Mouse (Mus musculus) liver, embryonic 16.5 days (tissue): ENCODE data around the gene Mrpl21. TPM values are rescaled to one million over a fixed set of nuclear protein-coding genes. Genes with fewer than 3 reads are reported as not detected.

Experiments used
- ATAC-seq: fragments of 200-750 bp; cut with Nextera tagmentation; 2 replicates; pipeline ENCODE4 v1.8.0; 2017; ENCODE audit warnings: low read depth, mild to moderate bottlenecking, moderate number of reproducible peaks, moderate library complexity
- H3K27ac ChIP-seq: fragments of 300-500 bp; sonication (generic); 2 replicates; pipeline ENCODE4 v1.5.1; 2014; ENCODE audit warnings: mild to moderate bottlenecking, low read length
- H3K27me3 ChIP-seq: fragments of 300-500 bp; sonication (generic); 2 replicates; pipeline ENCODE4 v1.6.1; 2014; ENCODE audit warnings: low read depth, low read length, mixed read lengths; ENCODE audit not compliant: control insufficient read depth, insufficient read depth
- H3K36me3 ChIP-seq: fragments of 300-500 bp; sonication (generic); 2 replicates; pipeline ENCODE4 v1.6.1; 2014; ENCODE audit warnings: mild to moderate bottlenecking; ENCODE audit not compliant: control insufficient read depth, insufficient read depth
- H3K4me1 ChIP-seq: fragments of 300-500 bp; sonication (generic); 2 replicates; pipeline ENCODE4 v1.6.1; 2014; ENCODE audit warnings: low read depth, low read length, mixed read lengths; ENCODE audit not compliant: control insufficient read depth
- H3K4me2 ChIP-seq: fragments of 300-500 bp; sonication (generic); 2 replicates; pipeline ENCODE4 v1.6.1; 2014; ENCODE audit warnings: low read depth, low read length, mixed read lengths
- H3K4me3 ChIP-seq: fragments of 300-500 bp; sonication (generic); 2 replicates; pipeline ENCODE4 v1.5.1; 2014; ENCODE audit warnings: low read depth, mild to moderate bottlenecking, low read length
- H3K9ac ChIP-seq: fragments of 300-500 bp; sonication (generic); 2 replicates; pipeline ENCODE4 v1.6.1; 2014; ENCODE audit warnings: low read depth, low read length
- H3K9me3 ChIP-seq: fragments of 300-500 bp; sonication (generic); replicated peaks from 2 replicates; pipeline ENCODE4 v1.6.1; 2016; ENCODE audit warnings: low read length; ENCODE audit not compliant: control insufficient read depth
- WGBS: fragments of 180-500 bp; shearing (Covaris S2); extraction: QIAGEN DNeasy Blood & Tissue Kit; methylation state at CpG from one replicate; pipeline ENCODE4 v1.1.7; 2014; ENCODE audit not compliant: insufficient replicate concordance; 5-methylcytosine and 5-hydroxymethylcytosine counted together
- polyA plus RNA-seq: library from polyadenylated mRNA; unstranded; fragments of >200 nt; fragmentation: Nextera tagmentation; extraction: Ambion mirVana; gene quantifications from 2 replicates; pipeline ENCODE4 v1.2.1, GENCODE M21; 2015

Mrpl21 gene
- polyA plus RNA-seq, 1 experiment from 2014 or later: 45.4 TPM

DNA sequence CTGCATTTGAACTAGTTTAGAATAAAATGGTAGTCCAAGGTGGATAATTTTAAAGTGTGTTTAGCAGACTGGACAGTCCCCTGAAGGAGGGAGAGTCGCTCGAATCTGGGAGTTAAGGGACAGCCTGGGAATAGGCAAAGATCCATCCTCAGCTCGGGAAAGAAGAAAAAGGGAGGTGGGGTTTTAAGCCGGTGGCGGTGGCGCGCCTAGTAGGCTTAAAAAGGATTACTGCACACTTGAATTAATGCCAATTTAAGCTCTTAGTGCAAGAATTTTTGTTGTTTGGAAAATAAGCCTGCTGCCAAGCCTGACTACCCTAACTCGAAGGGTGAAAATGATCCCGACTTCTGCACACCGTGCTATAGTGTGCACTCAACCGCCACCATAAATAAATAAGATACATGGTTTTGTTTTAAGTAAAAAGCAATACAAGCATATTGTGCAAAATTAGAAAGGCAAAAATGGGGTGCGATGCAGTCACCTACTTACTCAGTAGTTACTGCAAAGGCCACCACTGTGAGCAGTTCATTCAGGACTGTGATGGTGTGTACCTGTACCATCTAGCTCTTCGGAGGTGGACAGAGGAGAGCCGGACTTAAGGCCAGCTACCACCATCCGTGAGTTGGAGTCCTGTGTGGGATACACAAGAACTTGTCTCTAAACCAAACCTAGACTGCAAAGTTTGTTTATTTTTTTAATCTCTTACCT, 43.2 kb downstream of the Mrpl21 start:
- Histone ChIP-seq H3K9ac (peak overlapping the region; percentile 33), H3K4me2 (peak overlapping the region; percentile 99), H3K27me3 (no peaks in the 10 kb centered on the region), H3K27ac (peak overlapping the region; percentile 68), H3K4me1 (peaks cover 63% of the 10 kb centered on the region), H3K9me3 (no peaks in the 10 kb centered on the region), H3K4me3 (peak overlapping the region; percentile 61), H3K36me3 (no peaks in the 10 kb centered on the region)
- ATAC-seq: no peak
- WGBS: 40% methylated on average over 15 of the region's 15 CpGs

DNA sequence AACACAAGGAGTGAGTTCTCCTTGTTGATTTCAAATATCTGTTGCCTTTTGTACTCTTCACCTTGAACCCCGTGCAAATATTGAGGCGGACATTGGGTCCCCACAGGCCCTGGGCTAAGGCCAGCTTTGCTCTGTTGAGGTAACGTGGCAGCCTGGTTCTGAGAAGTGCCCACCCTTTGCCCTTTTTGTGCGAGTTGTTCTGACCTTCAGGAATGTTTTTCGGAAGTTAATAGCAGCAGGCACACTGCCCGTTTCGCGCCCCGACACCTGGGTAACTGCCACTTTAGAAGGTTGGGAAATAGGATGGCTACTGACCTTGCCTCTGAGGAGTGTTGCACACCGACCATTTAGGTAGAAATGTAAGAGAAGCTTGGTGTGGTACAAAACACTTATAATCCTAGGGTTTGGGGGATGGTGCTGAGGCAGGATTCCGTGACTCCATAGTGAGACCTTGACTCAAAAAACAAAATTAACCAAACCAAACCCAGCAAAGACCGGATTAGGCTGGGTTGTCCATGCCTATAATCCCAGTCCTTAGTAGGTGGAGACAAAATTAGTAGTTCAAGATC, 43.9 kb downstream of the Mrpl21 start:
- 76% methylated on average over 12 of the region's 12 CpGs for WGBS
- no peaks in the 10 kb centered on the region for H3K36me3 ChIP-seq
- H3K4me1 ChIP-seq: peaks cover 60% of the 10 kb centered on the region
- H3K27ac ChIP-seq: no peak overlapping the region
- no peak overlapping the region for H3K4me3 ChIP-seq
- H3K4me2 ChIP-seq: 0 out of 2 replicates have a peak overlapping the region, but pooled peaks have one; percentile 99
- H3K27me3 ChIP-seq: no peaks in the 10 kb centered on the region
- H3K9ac ChIP-seq: no peak overlapping the region
- no peak for ATAC-seq
- H3K9me3 ChIP-seq: no peaks in the 10 kb centered on the region

DNA sequence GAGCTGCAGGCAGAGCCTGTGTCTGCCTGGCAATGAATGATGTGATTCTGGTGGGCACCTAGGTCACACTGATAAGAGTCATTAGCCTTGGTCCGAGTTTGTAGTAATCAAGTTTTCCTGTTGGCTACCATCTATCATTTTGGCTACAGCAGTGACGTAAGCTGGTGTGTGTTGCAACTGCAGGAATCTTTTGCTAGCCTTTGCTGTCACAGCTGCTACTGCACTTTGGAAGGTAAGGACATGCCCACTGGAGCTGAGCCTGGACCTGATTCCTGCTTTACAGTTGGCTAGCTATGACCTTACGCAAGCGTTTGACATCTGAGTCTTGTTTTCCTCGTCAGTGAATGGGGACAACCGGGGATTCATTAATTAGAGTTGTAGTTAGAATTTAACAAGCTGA, 50.5 kb downstream of the Mrpl21 start:
- Histone ChIP-seq H3K9me3 (no peaks in the 10 kb centered on the region), H3K9ac (no peak overlapping the region), H3K36me3 (no peaks in the 10 kb centered on the region), H3K4me2 (no peak overlapping the region), H3K4me1 (peaks cover 32% of the 10 kb centered on the region), H3K27ac (peak overlapping the region; percentile 24; the same call in 1 of the 2 replicates), H3K27me3 (no peaks in the 10 kb centered on the region), H3K4me3 (no peak overlapping the region)
- 45% methylated on average over 6 of the region's 6 CpGs for WGBS
- peak; percentile 60 for ATAC-seq

DNA sequence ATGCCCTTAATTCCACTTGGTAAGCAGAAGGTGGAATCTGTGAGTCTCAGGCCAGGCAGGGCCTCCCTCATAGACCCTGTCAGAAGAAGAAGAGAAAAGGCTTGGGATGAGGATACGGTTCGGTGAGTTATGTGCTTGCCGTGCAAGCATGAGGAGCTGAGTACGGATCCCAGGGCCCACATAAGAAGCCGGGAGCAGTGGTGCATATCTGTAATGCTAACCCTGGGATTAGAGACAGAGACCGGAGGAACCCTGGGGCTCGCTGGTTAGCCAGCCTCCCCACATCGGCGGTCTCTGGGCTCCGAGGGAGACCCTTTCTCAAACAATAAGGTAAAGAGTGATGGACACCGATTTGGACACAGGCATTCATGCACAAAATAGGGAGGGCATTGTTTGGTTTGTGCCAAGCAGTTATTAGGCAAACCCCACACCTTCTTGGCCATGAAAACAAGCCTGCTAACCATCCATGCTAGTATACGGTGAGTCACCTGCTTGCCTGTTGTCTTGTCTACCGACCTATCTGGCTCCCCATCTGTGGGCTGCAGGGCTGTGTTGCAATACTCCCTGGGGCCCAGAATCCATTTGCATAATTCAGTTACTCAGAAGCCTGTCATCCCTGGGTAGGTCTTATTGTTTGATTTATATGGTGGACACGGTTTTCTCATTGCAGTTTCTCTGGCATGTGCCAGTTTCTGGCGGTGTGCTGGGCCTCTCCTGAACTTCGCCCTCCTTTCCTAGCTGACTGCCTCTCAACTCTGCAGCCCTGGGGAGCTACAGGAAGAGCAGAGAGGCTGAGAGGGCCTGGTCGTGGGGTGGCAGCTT, 51.2 kb downstream of the Mrpl21 start:
- 48% methylated on average over 17 of the region's 17 CpGs for WGBS
- H3K36me3 ChIP-seq: no peaks in the 10 kb centered on the region
- H3K4me3 ChIP-seq: no peak overlapping the region
- peak; percentile 63 for ATAC-seq
- H3K9me3 ChIP-seq: no peaks in the 10 kb centered on the region
- no peak overlapping the region for H3K9ac ChIP-seq
- peaks cover 25% of the 10 kb centered on the region for H3K4me1 ChIP-seq
- no peaks in the 10 kb centered on the region for H3K27me3 ChIP-seq
- H3K4me2 ChIP-seq: peak overlapping the region; percentile 14; the same call in 1 of the 2 replicates
- H3K27ac ChIP-seq: peak overlapping the region; percentile 40

DNA sequence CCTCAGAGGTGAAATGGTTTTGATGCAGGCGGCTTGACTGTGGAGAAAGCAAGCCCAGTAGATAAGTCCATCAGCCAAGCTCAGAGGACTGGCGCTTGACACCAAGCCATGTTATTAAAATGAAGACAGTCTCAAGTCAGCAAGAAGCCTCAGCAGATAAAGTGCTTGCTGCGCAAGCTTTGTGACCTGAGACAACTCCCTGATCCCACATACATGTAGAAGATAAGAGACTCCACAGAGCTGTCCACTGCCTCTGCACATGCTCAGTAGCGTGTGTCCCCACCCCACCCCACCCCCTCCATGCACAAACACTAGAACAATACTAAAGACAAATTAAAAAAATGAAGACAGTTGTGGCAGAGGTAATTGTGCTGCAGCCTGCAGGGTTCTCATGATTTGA, 51.8 kb downstream of the Mrpl21 start:
- 34% methylated on average over 4 of the region's 4 CpGs for WGBS
- no peak overlapping the region for H3K4me3 ChIP-seq
- H3K9me3 ChIP-seq: no peaks in the 10 kb centered on the region
- H3K36me3 ChIP-seq: no peaks in the 10 kb centered on the region
- peak overlapping the region; percentile 40 for H3K27ac ChIP-seq
- no peaks in the 10 kb centered on the region for H3K27me3 ChIP-seq
- H3K4me1 ChIP-seq: peaks cover 23% of the 10 kb centered on the region
- ATAC-seq: peak; percentile 69
- 0 out of 2 replicates have a peak overlapping the region, but pooled peaks have one; percentile 14 for H3K4me2 ChIP-seq
- no peak overlapping the region for H3K9ac ChIP-seq

DNA sequence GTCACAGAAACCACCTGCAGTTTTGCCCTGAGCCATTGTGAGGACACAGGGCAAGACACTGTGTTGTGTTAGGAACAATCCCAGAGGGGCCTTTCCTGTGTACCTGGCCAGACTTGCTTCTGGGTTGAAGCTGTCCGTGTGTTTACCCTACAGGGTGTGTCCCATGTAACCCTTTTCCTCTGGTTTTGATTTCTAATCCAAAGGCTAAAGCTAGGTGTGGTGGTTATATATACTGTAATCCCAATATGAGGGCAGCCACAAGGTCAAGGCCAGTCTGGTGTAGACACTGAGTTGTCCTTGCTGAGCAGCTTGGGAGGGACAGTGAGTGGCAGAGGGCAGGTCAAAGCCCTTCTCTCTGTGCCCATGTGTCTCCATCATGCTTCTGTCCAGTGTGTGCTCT, 53.2 kb downstream of the Mrpl21 start:
- no peak for ATAC-seq
- Histone ChIP-seq H3K4me3 (no peak overlapping the region), H3K27me3 (no peaks in the 10 kb centered on the region), H3K27ac (no peak overlapping the region), H3K4me2 (no peak overlapping the region), H3K36me3 (no peaks in the 10 kb centered on the region), H3K9me3 (no peaks in the 10 kb centered on the region), H3K9ac (no peak overlapping the region), H3K4me1 (peaks cover 23% of the 10 kb centered on the region)
- WGBS: 52% methylated on average over 1 of the region's 1 CpGs

DNA sequence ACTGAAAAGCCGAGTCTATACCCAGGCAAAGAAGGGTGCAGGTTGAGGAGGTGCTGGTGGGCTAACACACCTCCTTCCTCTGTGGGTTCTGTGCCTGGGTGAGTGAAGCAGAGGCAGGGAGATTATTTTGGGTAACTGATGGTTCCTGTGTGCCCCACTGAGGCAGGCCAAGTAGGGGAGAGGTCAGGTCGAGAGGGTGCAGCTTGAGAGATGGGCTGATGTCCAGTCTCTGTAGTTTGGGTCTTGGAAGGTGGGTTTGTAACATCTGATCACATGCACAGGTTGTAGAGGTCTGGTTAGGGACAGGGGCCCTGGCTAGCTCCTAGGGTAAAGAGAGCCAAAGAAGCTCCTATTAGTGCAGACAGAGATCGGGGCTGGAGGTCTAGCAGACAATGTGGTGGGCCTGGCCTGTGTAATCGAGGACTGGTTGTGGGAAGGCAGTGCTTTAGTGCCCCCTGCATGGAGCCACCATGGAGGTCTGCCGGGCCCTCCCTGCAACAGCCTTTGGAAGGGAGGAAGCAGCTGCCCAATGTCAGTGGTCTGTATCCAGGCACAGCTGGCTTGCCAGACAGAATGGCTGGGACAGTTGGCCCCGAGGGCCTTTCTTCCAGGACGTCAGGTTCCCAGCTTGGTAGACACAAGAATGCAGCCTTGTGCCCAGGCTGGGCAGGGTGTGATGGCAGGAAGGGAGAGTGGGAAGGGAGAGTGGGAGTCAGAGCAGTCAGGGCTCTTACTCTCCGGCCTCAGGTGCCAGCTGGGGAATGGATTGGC, 54.0 kb downstream of the Mrpl21 start:
- ATAC-seq: no peak
- WGBS: 59% methylated on average over 8 of the region's 8 CpGs
- Histone ChIP-seq H3K9ac (no peak overlapping the region), H3K27ac (no peak overlapping the region), H3K4me1 (peaks cover 23% of the 10 kb centered on the region), H3K4me2 (no peak overlapping the region), H3K9me3 (no peaks in the 10 kb centered on the region), H3K4me3 (no peak overlapping the region), H3K36me3 (no peaks in the 10 kb centered on the region), H3K27me3 (no peaks in the 10 kb centered on the region)

DNA sequence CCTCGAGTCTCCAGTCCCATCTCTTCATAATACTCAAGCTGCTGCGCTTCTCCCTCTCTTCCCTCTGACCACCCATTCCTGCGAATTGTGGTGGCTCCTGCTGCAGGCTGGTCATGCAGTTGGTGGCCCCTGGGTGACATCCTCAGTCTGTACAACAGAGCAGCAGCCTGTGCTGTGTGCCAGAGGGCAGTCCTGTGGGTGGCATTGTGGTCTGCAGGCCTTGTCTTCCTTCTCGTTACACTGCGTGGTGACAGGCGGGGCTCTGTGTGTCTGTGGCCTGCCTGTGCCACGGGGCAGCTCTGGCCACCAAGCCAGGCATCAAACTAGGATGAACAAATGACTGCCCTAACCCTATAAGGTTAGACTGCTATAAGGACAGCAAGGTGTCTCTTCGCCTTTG, 56.5 kb downstream of the Mrpl21 start:
- Histone ChIP-seq H3K9me3 (no peaks in the 10 kb centered on the region), H3K27ac (no peak overlapping the region), H3K27me3 (no peaks in the 10 kb centered on the region), H3K4me1 (peaks cover 9% of the 10 kb centered on the region), H3K36me3 (no peaks in the 10 kb centered on the region), H3K4me3 (no peak overlapping the region), H3K4me2 (no peak overlapping the region), H3K9ac (no peak overlapping the region)
- ATAC-seq: no peak
- 52% methylated on average over 8 of the region's 8 CpGs for WGBS
